8 mouse cellular contexts compared by ENCODE assay signal in genomic region chr13:111796191-111796920, GRCm38 (mm10). TPM values are rescaled to one million over a fixed set of nuclear protein-coding genes. Genes with fewer than 3 reads are reported as not detected.
DNase-seq lines count a peak whose midpoint lies in the region; ATAC-seq and TF ChIP-seq lines count a peak whose summit lies in the region.

No protein-coding gene starts in this region.

- peaks cover 56% of the 10 kb centered on the region for H3K4me1 ChIP-seq in lung, embryonic 14.5 days (ENCODE audit: insufficient read depth)

- H3K4me2 ChIP-seq in lung, embryonic 14.5 days, result peak overlapping the region; percentile 34

- ATAC-seq in common myeloid progenitor, adult 5-6 weeks (replicated peaks; ENCODE audit: low read depth, poor library complexity, severe bottlenecking), result peak; percentile 84
- peak; percentile 54 for ATAC-seq in lung, embryonic 14.5 days (ENCODE audit: insufficient read depth)

- no peak for TF ChIP-seq CTCF in lung, embryonic 14.5 days (IDR thresholded peaks at IDR 0.05; ENCODE audit: low read depth)

- no peaks in the 10 kb centered on the region for H3K27me3 ChIP-seq in lung, embryonic 14.5 days (ENCODE audit: insufficient read depth, low read length)
- H3K27me3 ChIP-seq in splenic B cell, adult 2 months (ENCODE audit: control insufficient read depth, insufficient read depth, low read length, poor library complexity, severe bottlenecking), result no peaks in the 10 kb centered on the region

- 0 out of 2 replicates have a peak, but pooled peaks cover 5% of the 10 kb centered on the region for H3K36me3 ChIP-seq in lung, embryonic 14.5 days (ENCODE audit: insufficient read depth)
- H3K36me3 ChIP-seq in splenic B cell, adult 2 months (ENCODE audit: control insufficient read depth, insufficient read depth, low read length, poor library complexity, severe bottlenecking), result no peaks in the 10 kb centered on the region

- intact Hi-C loops in left cerebral cortex, postnatal 4 days (cut with DNase I), result no loop called here
- intact Hi-C loops in left cerebral cortex, postnatal 10 days (cut with DNase I), result no loop called here

- no peaks in the 10 kb centered on the region for H3K9me3 ChIP-seq in lung, embryonic 14.5 days (ENCODE audit: low read depth, low read length)

- peak; percentile 71 for DNase-seq in left cerebral cortex, postnatal 4 days
- no peak for DNase-seq in left cerebral cortex, postnatal 10 days (ENCODE audit: extremely low spot score in 1 of 2, low spot score in 2 of 2)
- DNase-seq in heart, postnatal 4 days, result peak; percentile 58
- DNase-seq in lung, embryonic 14.5 days, result peak; percentile 72
- peak; percentile 69 for DNase-seq in splenic B cell, adult 2 months (ENCODE audit: low read depth, low spot score)
- DNase-seq in cerebellum, adult 9-11 months, result no peak
- no peak for DNase-seq in layer of hippocampus, postnatal 14 days (ENCODE audit: low spot score in 2 of 2)

- H3K9ac ChIP-seq in lung, embryonic 14.5 days, result no peak overlapping the region

- no peak overlapping the region for H3K4me3 ChIP-seq in lung, embryonic 14.5 days (ENCODE audit: low read depth, low read length)

- H3K27ac ChIP-seq in lung, embryonic 14.5 days (ENCODE audit: low read depth), result peak overlapping the region; percentile 48

- WGBS in lung, embryonic 14.5 days, result 19% methylated on average over 11 of the region's 11 CpGs

RNA-seq across cellular contexts. Expression of gene Map3k1, which starts 12.4 kb away (rescaled TPM):
- total RNA-seq in left cerebral cortex, postnatal 4 days (2021), result 10 to 100 TPM; 19.1 to 21.3 TPM
- 10 to 100 TPM; 11.0 to 12.0 TPM for total RNA-seq in left cerebral cortex, postnatal 10 days (2021)
- total RNA-seq in common myeloid progenitor, adult 5-6 weeks (2017), result 36.1 and 38.5 TPM in 2 replicates
- total RNA-seq in heart, postnatal 4 days (2021), result 10 to 100 TPM; 29.9 to 33.8 TPM
- polyA plus RNA-seq in lung, embryonic 14.5 days (2014; fragmentation: Nextera tagmentation; extraction: Ambion mirVana), result 37.2 and 39.8 TPM in 2 replicates
- total RNA-seq in layer of hippocampus, postnatal 14 days (2021), result 10 to 100 TPM; 17.7 to 18.2 TPM

Comparison
In these comparisons a context has a peak if more than half of its experiments do, and no peak if none do; other contexts are left out.
1. DNase-seq: peak in left cerebral cortex, postnatal 4 days (single experiment), heart, postnatal 4 days (single experiment), lung, embryonic 14.5 days (single experiment) and splenic B cell, adult 2 months (single experiment); none in left cerebral cortex, postnatal 10 days (0 of 2), cerebellum, adult 9-11 months (single experiment) and layer of hippocampus, postnatal 14 days (0 of 2).